ENCODE assay signal across 8 mouse cellular contexts in genomic region chr7:19180862-19181429, GRCm38 (mm10). TPM values are rescaled to one million over a fixed set of nuclear protein-coding genes. Genes with fewer than 3 reads are reported as not detected.
DNase-seq lines count a peak whose midpoint lies in the region; ATAC-seq and TF ChIP-seq lines count a peak whose summit lies in the region.

No protein-coding gene starts in this region.

- H3K4me1 ChIP-seq in intestine, embryonic 14.5 days (replicated peaks; ENCODE audit: control insufficient read depth, insufficient read depth, low read length), result peaks cover 16% of the 10 kb centered on the region
- H3K4me1 ChIP-seq in liver, postnatal 0 days (ENCODE audit: insufficient read depth), result peaks cover 28% of the 10 kb centered on the region
- peaks cover 63% of the 10 kb centered on the region for H3K4me1 ChIP-seq in neural tube, embryonic 13.5 days (replicated peaks)

- no peak overlapping the region for H3K27ac ChIP-seq in intestine, embryonic 14.5 days (ENCODE audit: low read depth)
- H3K27ac ChIP-seq in liver, postnatal 0 days (ENCODE audit: low read depth), result peak overlapping the region; percentile 44
- no peak overlapping the region for H3K27ac ChIP-seq in neural tube, embryonic 13.5 days (replicated peaks)

- 1% methylated on average over 27 of the region's 27 CpGs for WGBS in intestine, embryonic 14.5 days
- under 1% methylated on average over 27 of the region's 27 CpGs for WGBS in liver, postnatal 0 days (ENCODE audit: insufficient replicate concordance)
- 4% methylated on average over 27 of the region's 27 CpGs for WGBS in neural tube, embryonic 13.5 days

- TF ChIP-seq EP300 in liver, postnatal 0 days (IDR thresholded peaks at IDR 0.05; ENCODE audit: low read depth), result no peak

- peak overlapping the region; percentile 53 for H3K9ac ChIP-seq in intestine, embryonic 14.5 days (ENCODE audit: low read length)
- H3K9ac ChIP-seq in liver, postnatal 0 days (replicated peaks), result peak overlapping the region; percentile 74
- peak overlapping the region; percentile 64 for H3K9ac ChIP-seq in neural tube, embryonic 13.5 days

- peak overlapping the region; percentile 84 for H3K4me2 ChIP-seq in intestine, embryonic 14.5 days (ENCODE audit: low read length)
- H3K4me2 ChIP-seq in liver, postnatal 0 days (ENCODE audit: low read depth, low read length), result peak overlapping the region; percentile 91
- peak overlapping the region; percentile 52 for H3K4me2 ChIP-seq in neural tube, embryonic 13.5 days

- DNase-seq in CD4-positive helper T cell, adult 2 months (ENCODE audit: low read depth, low spot score), result peak; percentile 71
- DNase-seq in forelimb bud, embryonic 11.5 days (ENCODE audit: low read depth, low spot score), result peak; percentile 39
- DNase-seq in intestine, embryonic 14.5 days (ENCODE audit: low spot score), result peak; percentile 68
- peak; percentile 74 for DNase-seq in liver, postnatal 0 days
- no peak for DNase-seq in MN1 (ENCODE audit: low spot score)

- H3K9me3 ChIP-seq in intestine, embryonic 14.5 days (ENCODE audit: control insufficient read depth, low read length), result 0 out of 2 replicates have a peak, but pooled peaks cover 4% of the 10 kb centered on the region
- H3K9me3 ChIP-seq in liver, postnatal 0 days (ENCODE audit: low read length), result no peaks in the 10 kb centered on the region
- no peaks in the 10 kb centered on the region for H3K9me3 ChIP-seq in neural tube, embryonic 13.5 days

- H3K27me3 ChIP-seq in intestine, embryonic 14.5 days (replicated peaks; ENCODE audit: control insufficient read depth, insufficient read depth, low read length), result peaks cover 47% of the 10 kb centered on the region
- peaks cover 42% of the 10 kb centered on the region for H3K27me3 ChIP-seq in liver, postnatal 0 days (ENCODE audit: insufficient read depth, low read length)
- H3K27me3 ChIP-seq in neural tube, embryonic 13.5 days, result peaks cover 43% of the 10 kb centered on the region

- H3K36me3 ChIP-seq in intestine, embryonic 14.5 days (ENCODE audit: control insufficient read depth, insufficient read depth, low read length), result no peaks in the 10 kb centered on the region
- H3K36me3 ChIP-seq in liver, postnatal 0 days (replicated peaks; ENCODE audit: insufficient read depth, low read length), result no peaks in the 10 kb centered on the region
- H3K36me3 ChIP-seq in neural tube, embryonic 13.5 days, result peaks cover 24% of the 10 kb centered on the region

- TF ChIP-seq CTCF in liver, postnatal 0 days (IDR thresholded peaks at IDR 0.05; ENCODE audit: low read depth), result 0 out of 2 replicates have a peak, but pooled peaks have one; percentile 6

- ATAC-seq in activated CD4-positive, CD25-positive, alpha-beta regulatory T cell, adult 4 months, result peak; percentile 31
- peak; percentile 37 for ATAC-seq in intestine, embryonic 14.5 days (replicated peaks; ENCODE audit: low FRiP score, low TSS enrichment, low read depth)
- peak; percentile 70 for ATAC-seq in liver, postnatal 0 days
- no peak for ATAC-seq in neural tube, embryonic 13.5 days (ENCODE audit: low read depth)
- ATAC-seq in cerebellum, adult (ENCODE audit: insufficient number of reproducible peaks, low FRiP score, low TSS enrichment), result no peak

- H3K4me3 ChIP-seq in intestine, embryonic 14.5 days (ENCODE audit: low read depth, low read length), result peak overlapping the region; percentile 67
- H3K4me3 ChIP-seq in liver, postnatal 0 days (ENCODE audit: low read depth, low read length), result peak overlapping the region; percentile 70
- H3K4me3 ChIP-seq in neural tube, embryonic 13.5 days, result peak overlapping the region; percentile 38

RNA-seq across cellular contexts. Expression of gene Eml2, which starts 4.7 kb away (rescaled TPM):
- polyA plus RNA-seq in activated CD4-positive, CD25-positive, alpha-beta regulatory T cell, adult 4 months (2017; shearing (Covaris generic)), result 10 to 100 TPM in 1 of 2 experiments, 1 to 10 TPM in 1; 5.2 to 16.9 TPM
- polyA plus RNA-seq in intestine, embryonic 14.5 days (2014; fragmentation: Nextera tagmentation; extraction: Ambion mirVana), result 1.9 and 2.9 TPM in 2 replicates
- 3.3 and 3.4 TPM in 2 replicates for polyA plus RNA-seq in liver, postnatal 0 days (2015; fragmentation: Nextera tagmentation; extraction: Ambion mirVana)
- 6.8 and 8.1 TPM in 2 replicates for polyA plus RNA-seq in neural tube, embryonic 13.5 days (2015; fragmentation: Nextera tagmentation; extraction: Ambion mirVana)

RNA-seq across cellular contexts. Expression of gene Gipr, which starts 15.0 kb away (rescaled TPM):
- polyA plus RNA-seq in activated CD4-positive, CD25-positive, alpha-beta regulatory T cell, adult 4 months (2017; shearing (Covaris generic)), result not detected
- polyA plus RNA-seq in intestine, embryonic 14.5 days (2014; fragmentation: Nextera tagmentation; extraction: Ambion mirVana), result 2.2 and 2.7 TPM in 2 replicates
- 0.04 TPM in 1 of 2 replicates, not detected in the other for polyA plus RNA-seq in liver, postnatal 0 days (2015; fragmentation: Nextera tagmentation; extraction: Ambion mirVana)
- 1.3 and 1.4 TPM in 2 replicates for polyA plus RNA-seq in neural tube, embryonic 13.5 days (2015; fragmentation: Nextera tagmentation; extraction: Ambion mirVana)

RNA-seq across cellular contexts. Expression of gene Gpr4, which starts 31.4 kb away (rescaled TPM):
- polyA plus RNA-seq in activated CD4-positive, CD25-positive, alpha-beta regulatory T cell, adult 4 months (2017; shearing (Covaris generic)), result under 1 TPM in 1 of 2 experiments, not detected in 1; 0.30 TPM
- polyA plus RNA-seq in intestine, embryonic 14.5 days (2014; fragmentation: Nextera tagmentation; extraction: Ambion mirVana), result 1.2 and 1.5 TPM in 2 replicates
- 0.74 and 0.83 TPM in 2 replicates for polyA plus RNA-seq in liver, postnatal 0 days (2015; fragmentation: Nextera tagmentation; extraction: Ambion mirVana)
- polyA plus RNA-seq in neural tube, embryonic 13.5 days (2015; fragmentation: Nextera tagmentation; extraction: Ambion mirVana), result 2.0 and 2.6 TPM in 2 replicates

RNA-seq across cellular contexts. Expression of gene Snrpd2, which starts 31.4 kb away (rescaled TPM):
- 10 to 100 TPM; 85.2 to 96.5 TPM for polyA plus RNA-seq in activated CD4-positive, CD25-positive, alpha-beta regulatory T cell, adult 4 months (2017; shearing (Covaris generic))
- 166 and 167 TPM in 2 replicates for polyA plus RNA-seq in intestine, embryonic 14.5 days (2014; fragmentation: Nextera tagmentation; extraction: Ambion mirVana)
- 38.9 and 41.0 TPM in 2 replicates for polyA plus RNA-seq in liver, postnatal 0 days (2015; fragmentation: Nextera tagmentation; extraction: Ambion mirVana)
- polyA plus RNA-seq in neural tube, embryonic 13.5 days (2015; fragmentation: Nextera tagmentation; extraction: Ambion mirVana), result 108 and 118 TPM in 2 replicates

RNA-seq across cellular contexts. Expression of gene Qpctl, which starts 31.9 kb away (rescaled TPM):
- polyA plus RNA-seq in activated CD4-positive, CD25-positive, alpha-beta regulatory T cell, adult 4 months (2017; shearing (Covaris generic)), result 10 to 100 TPM in 1 of 2 experiments, 1 to 10 TPM in 1; 8.9 to 11.6 TPM
- polyA plus RNA-seq in intestine, embryonic 14.5 days (2014; fragmentation: Nextera tagmentation; extraction: Ambion mirVana), result 10.1 and 11.0 TPM in 2 replicates
- 5.2 and 5.8 TPM in 2 replicates for polyA plus RNA-seq in liver, postnatal 0 days (2015; fragmentation: Nextera tagmentation; extraction: Ambion mirVana)
- 21.7 and 22.2 TPM in 2 replicates for polyA plus RNA-seq in neural tube, embryonic 13.5 days (2015; fragmentation: Nextera tagmentation; extraction: Ambion mirVana)

Comparison
In these comparisons a context has a peak if more than half of its experiments do, and no peak if none do; other contexts are left out.
1. ATAC-seq: peak in activated CD4-positive, CD25-positive, alpha-beta regulatory T cell, adult 4 months (single experiment), intestine, embryonic 14.5 days (single experiment) and liver, postnatal 0 days (single experiment); none in neural tube, embryonic 13.5 days (single experiment) and cerebellum, adult (single experiment).
2. Peak in every context shown above with its lines, with median percentiles within 50 percentile points of each other: H3K4me2 ChIP-seq, H3K4me3 ChIP-seq and H3K9ac ChIP-seq.